Mouse (Mus musculus): ENCODE data around the gene Vps4b. TPM values are rescaled to one million over a fixed set of nuclear protein-coding genes. Genes with fewer than 3 reads are reported as not detected.

Gene Vps4b
- 100 to 1,000 TPM in 3 of 4 experiments, 10 to 100 TPM in 1; 98.5 to 116 (median 108) TPM for total RNA-seq (2022)

- DNase-seq: peak; percentile 91
These were observed at the start of gene Vps4b for GRCm38 (mm10) chr1:106796542-106796924. Gene Vps4b (minus strand): TSS chr1:106796728.

- no peak for DNase-seq
These were observed 32.3 kb upstream of the Vps4b start for GRCm38 (mm10) chr1:106828784-106829183.

- no peak for DNase-seq
These were observed 25.8 kb upstream of the Vps4b start for GRCm38 (mm10) chr1:106822297-106822696.

- DNase-seq: no peak
These were observed 21.8 kb upstream of the Vps4b start for GRCm38 (mm10) chr1:106818323-106818722.

GRCm38 (mm10) chr1:106816766-106817165 is 20.2 kb upstream of the Vps4b start:
- no peak for DNase-seq

GRCm38 (mm10) chr1:106815265-106815664 is 18.7 kb upstream of the Vps4b start:
- DNase-seq: no peak

GRCm38 (mm10) chr1:106814864-106815263 is 18.3 kb upstream of the Vps4b start:
- DNase-seq: no peak

- no peak for DNase-seq
These were observed 3.4 kb upstream of the Vps4b start for GRCm38 (mm10) chr1:106799931-106800330.

GRCm38 (mm10) chr1:106799406-106799805 is 2.9 kb upstream of the Vps4b start:
- no peak for DNase-seq

- DNase-seq: no peak
These were observed 655 bp upstream of the Vps4b start for GRCm38 (mm10) chr1:106796987-106797779.

GRCm38 (mm10) chr1:106795634-106796541 is 640 bp downstream of the Vps4b start:
- no peak for DNase-seq

- DNase-seq: no peak
These were observed 21.6 kb downstream of the Vps4b start for GRCm38 (mm10) chr1:106774896-106775295.

- no peak for DNase-seq
These were observed 22.4 kb downstream of the Vps4b start for GRCm38 (mm10) chr1:106774092-106774491.

- DNase-seq: no peak
These were observed 27.8 kb downstream of the Vps4b start for GRCm38 (mm10) chr1:106768773-106769172.

- DNase-seq: no peak
These were observed 30.8 kb downstream of the Vps4b start for GRCm38 (mm10) chr1:106765771-106766170.

GRCm38 (mm10) chr1:106764846-106765245 is 31.7 kb downstream of the Vps4b start:
- DNase-seq: no peak

- DNase-seq: no peak
These were observed 32.2 kb downstream of the Vps4b start for GRCm38 (mm10) chr1:106764281-106764680.

GRCm38 (mm10) chr1:106760750-106761149 is 35.8 kb downstream of the Vps4b start:
- DNase-seq: no peak

GRCm38 (mm10) chr1:106759572-106760435 is 36.7 kb downstream of the Vps4b start, which contains the start of gene Kdsr:
Gene Kdsr (minus strand): TSS chr1:106759727.
- peak; percentile 97 for DNase-seq

GRCm38 (mm10) chr1:106758734-106759571 is 37.6 kb downstream of the Vps4b start:
- DNase-seq: peak; percentile 69

GRCm38 (mm10) chr1:106756633-106757032 is 39.9 kb downstream of the Vps4b start:
- no peak for DNase-seq

Data from adrenal gland, adult 8-10 months (tissue).